Mouse (Mus musculus): ENCODE data around the gene Trim80.

DNA sequence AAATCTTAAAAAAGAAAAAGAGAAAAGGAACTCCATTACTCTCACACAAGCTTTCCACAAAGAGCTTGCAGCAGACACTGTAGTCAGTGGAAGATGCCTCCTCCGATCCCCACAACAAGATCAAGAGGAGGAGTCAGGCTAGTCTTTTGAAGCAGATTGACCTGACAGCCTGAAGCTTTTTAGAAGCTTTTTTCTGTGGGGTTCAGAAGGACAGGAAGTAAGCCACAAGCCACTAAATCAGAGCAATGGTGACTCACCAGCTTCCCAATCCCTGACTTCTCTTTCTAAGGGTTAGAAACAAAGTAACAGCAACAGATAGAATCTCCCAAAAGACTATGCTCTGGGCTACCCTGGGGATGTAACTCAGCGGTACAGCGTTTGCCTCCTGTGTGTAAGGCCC lies 1.0 kb upstream of the Trim80 start:
- TF ChIP-seq CTCF (IDR thresholded peaks at IDR 0.05; ENCODE audit: low read depth, low read length) (no peak), POLR2A (IDR thresholded peaks at IDR 0.05; ENCODE audit: borderline replicate concordance, low read depth, low read length) (no peak)
